In genomic region chr4:125302660-125303059, GRCm38 (mm10) we compare ENCODE assay signal across 13 mouse cellular contexts.
"Had no signal": no experiment of that assay in that cellular context is flagged by ENCODE, and none has a peak within 500 bp of the region (broad histone marks: within the 10 kb centered on the region; RNA-seq: fewer than 3 reads in every experiment).

No protein-coding gene starts in this region.

- DNase-seq: kidney, adult 2 months; kidney, postnatal 25 days; layer of hippocampus, adult 9-11 months; layer of hippocampus, postnatal 36 days; liver, embryonic 13.5 days; lung, adult 2 months; lung, postnatal 14 days; lung, postnatal 4 days; midbrain, embryonic 14.5 days; retina, postnatal 1 day; right cerebral cortex, postnatal 25 days; thymus, adult 18-20 months; thymus, postnatal 36 days had no signal
